Mouse (Mus musculus): Measurements from ENCODE around the gene Pip4k2c.

GRCm38 (mm10) chr10:127189651-127190381 lies 21.6 kb downstream of the Pip4k2c start, which contains the start of gene Arhgef25:
- TF ChIP-seq CTCF (IDR thresholded peaks at IDR 0.05; ENCODE audit: extremely low read depth, insufficient read depth, insufficient read length, insufficient replicate concordance) (no peak), POLR2A (IDR thresholded peaks at IDR 0.05; ENCODE audit: low read depth, low read length) (no peak)
